Mouse (Mus musculus) hindbrain, embryonic 10.5 days (tissue): ENCODE results near the gene Cul4a. TPM values are rescaled to one million over a fixed set of nuclear protein-coding genes. Genes with fewer than 3 reads are reported as not detected.
"Not testable (repeated sequence)": the region's sequence is repeated elsewhere in the genome, so short reads cannot be mapped to it uniquely, and the experiment has no call there.

Experiments used
- DNase-seq: peaks from one replicate; pipeline ENCODE4 v3.0.0-alpha.2; 2017; ENCODE audit warnings: low spot score
- H3K27ac ChIP-seq: fragments of 300-500 bp; sonication (generic); 2 replicates; pipeline ENCODE4 v1.5.1; 2016; ENCODE audit warnings: mild to moderate bottlenecking, moderate library complexity
- H3K27me3 ChIP-seq: fragments of 300-500 bp; sonication (generic); 2 replicates; pipeline ENCODE4 v1.6.1; 2016; ENCODE audit warnings: mild to moderate bottlenecking; ENCODE audit not compliant: poor library complexity, insufficient read depth, severe bottlenecking
- H3K36me3 ChIP-seq: fragments of 300-500 bp; sonication (generic); 2 replicates; pipeline ENCODE4 v1.6.1; 2016; ENCODE audit warnings: mild to moderate bottlenecking, moderate library complexity
- H3K4me1 ChIP-seq: fragments of 300-500 bp; sonication (generic); replicated peaks from 2 replicates; pipeline ENCODE4 v1.6.1; 2016; ENCODE audit warnings: mild to moderate bottlenecking
- H3K4me3 ChIP-seq: fragments of 300-500 bp; sonication (generic); 2 replicates; pipeline ENCODE4 v1.5.1; 2016; ENCODE audit warnings: mild to moderate bottlenecking, moderate library complexity
- H3K9me3 ChIP-seq: fragments of 300-500 bp; sonication (generic); 2 replicates; pipeline ENCODE4 v1.6.1; 2016; ENCODE audit warnings: mild to moderate bottlenecking, moderate library complexity
- WGBS: fragments of 180-500 bp; shearing (Covaris S2); methylation state at CpG from one replicate; pipeline ENCODE4 v1.1.7; 2016; 5-methylcytosine and 5-hydroxymethylcytosine counted together
- polyA plus RNA-seq: library from polyadenylated mRNA; unstranded; fragments of >200 nt; fragmentation: Nextera tagmentation; extraction: Ambion mirVana; gene quantifications from 2 replicates; pipeline ENCODE4 v1.2.1, GENCODE M21; 2016

Cul4a gene
- polyA plus RNA-seq, result 72.8 and 83.9 TPM in 2 replicates

DNA sequence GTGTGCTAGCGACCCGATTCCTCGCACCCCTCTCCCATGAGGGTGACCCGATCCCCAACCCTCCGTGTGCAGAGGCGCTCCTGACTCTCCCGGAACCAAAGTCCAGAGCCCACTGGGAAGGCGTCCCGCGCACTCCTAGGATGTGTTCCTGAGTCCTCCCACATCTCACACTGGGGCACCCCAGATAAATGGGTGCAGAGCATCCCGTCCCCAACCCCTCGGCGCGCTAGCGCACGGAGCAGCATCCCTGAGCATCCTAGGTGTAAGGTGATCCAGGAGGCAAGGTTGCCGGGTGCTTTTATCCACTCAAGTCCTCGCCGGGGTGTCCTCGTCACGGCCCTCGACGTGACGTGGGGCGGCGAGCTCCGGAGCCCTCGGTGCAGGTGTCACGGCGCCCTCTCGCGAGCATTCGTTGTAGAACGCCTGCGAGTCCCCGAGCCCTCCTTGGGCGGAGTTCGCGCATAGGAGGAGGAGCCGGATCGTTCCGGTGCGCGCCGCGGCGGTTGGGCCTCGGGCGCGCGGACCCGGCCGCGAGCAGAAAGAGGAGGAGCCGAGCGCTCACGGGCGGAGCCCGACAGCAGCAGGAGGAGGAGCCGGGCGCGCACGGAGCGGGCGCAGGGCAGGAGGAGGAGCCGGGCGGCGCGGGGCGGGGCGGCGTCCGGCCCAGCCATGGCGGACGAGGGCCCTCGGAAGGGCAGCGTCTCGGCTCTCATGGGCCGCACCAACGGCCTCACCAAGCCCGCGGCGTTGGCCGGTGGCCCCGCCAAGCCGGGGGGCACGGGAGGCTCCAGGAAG is at the start of gene Cul4a, which contains the start of gene Pcid2:
Cul4a (plus strand) TSS at position 535 of the 795 bp plus-strand sequence.
Pcid2 (minus strand) TSS at position 373 of the 795 bp plus-strand sequence.
- H3K4me3 ChIP-seq, result peak within 1 kb of the TSS; percentile 70
- peak; percentile 98 for DNase-seq
- H3K36me3 ChIP-seq, result peaks cover 24% of the 10 kb centered on the region
- H3K27ac ChIP-seq, result peak within 1 kb of the TSS; percentile 95
- H3K27me3 ChIP-seq, result no peaks in the 10 kb centered on the region
- H3K4me1 ChIP-seq, result peaks cover 31% of the 10 kb centered on the region
- under 1% methylated on average over 87 of the region's 87 CpGs for WGBS
- no peaks in the 10 kb centered on the region for H3K9me3 ChIP-seq

DNA sequence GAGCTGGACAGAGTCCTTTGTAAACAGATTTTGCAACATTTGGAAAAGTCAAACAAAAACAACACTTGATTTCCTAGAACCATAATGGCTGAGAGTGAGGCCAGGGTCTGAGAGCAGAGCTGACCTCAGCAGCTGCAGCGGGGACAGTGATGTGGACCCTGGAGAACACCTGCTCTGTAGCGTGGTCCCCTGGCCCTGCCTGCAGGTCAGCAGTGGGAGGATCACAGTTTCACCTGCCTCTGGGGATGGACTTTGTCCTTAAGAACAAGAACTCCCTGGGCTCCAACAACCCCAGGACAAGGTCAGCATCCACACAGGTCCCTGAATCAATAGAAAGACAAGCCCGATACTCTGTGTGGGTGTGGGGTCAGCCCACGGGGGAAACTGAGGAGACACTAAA is 48.1 kb upstream of the Cul4a start:
- no peak for DNase-seq
- Histone ChIP-seq H3K4me1 (no peaks in the 10 kb centered on the region), H3K27me3 (0 out of 2 replicates have a peak, but pooled peaks cover 4% of the 10 kb centered on the region), H3K4me3 (no peak overlapping the region), H3K27ac (no peak overlapping the region), H3K9me3 (no peaks in the 10 kb centered on the region), H3K36me3 (no peaks in the 10 kb centered on the region)
- WGBS, result 84% methylated on average over 4 of the region's 4 CpGs

DNA sequence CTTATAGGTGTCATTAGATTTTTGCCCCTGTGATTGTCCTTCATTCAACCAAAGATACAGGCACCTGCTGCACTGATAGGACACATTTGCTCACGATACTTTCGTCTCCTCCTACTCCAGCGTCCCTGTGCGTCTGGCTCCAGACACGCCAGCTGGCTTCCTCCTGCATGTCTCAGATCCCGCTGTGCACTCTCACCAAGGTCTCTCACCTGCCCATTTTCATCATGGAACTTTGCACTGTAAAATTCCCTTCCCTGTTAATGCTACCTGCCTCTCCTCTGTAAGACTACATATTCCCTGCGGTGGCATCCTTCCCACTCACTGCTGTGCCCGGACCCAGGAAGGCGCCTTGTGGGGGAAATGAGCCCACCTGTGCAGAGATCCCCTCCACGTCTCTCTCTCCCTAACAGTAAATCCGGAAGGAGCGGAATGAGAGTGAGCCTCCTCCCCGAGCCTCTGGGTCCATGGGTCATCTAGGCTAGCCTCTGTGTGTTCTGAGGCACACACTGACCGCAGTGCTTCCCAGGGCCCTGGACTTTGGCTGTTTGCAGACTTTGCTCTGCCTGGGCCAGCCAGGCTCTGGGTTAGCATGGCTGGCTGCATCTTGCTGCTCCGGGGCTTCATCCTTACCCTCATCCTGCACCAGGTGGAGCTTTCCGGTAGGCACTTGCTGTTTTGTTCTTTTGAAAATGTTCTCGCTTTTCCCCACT is 44.8 kb upstream of the Cul4a start, which contains the start of gene Proz:
Proz (plus strand) TSS at position 474 of the 710 bp plus-strand sequence.
- no peaks in the 10 kb centered on the region for H3K36me3 ChIP-seq
- no peaks in the 10 kb centered on the region for H3K4me1 ChIP-seq
- WGBS, result 81% methylated on average over 17 of the region's 17 CpGs
- DNase-seq, result no peak
- H3K4me3 ChIP-seq, result no peak within 1 kb of the TSS
- no peaks in the 10 kb centered on the region for H3K27me3 ChIP-seq
- no peaks in the 10 kb centered on the region for H3K9me3 ChIP-seq
- H3K27ac ChIP-seq, result no peak within 1 kb of the TSS

DNA sequence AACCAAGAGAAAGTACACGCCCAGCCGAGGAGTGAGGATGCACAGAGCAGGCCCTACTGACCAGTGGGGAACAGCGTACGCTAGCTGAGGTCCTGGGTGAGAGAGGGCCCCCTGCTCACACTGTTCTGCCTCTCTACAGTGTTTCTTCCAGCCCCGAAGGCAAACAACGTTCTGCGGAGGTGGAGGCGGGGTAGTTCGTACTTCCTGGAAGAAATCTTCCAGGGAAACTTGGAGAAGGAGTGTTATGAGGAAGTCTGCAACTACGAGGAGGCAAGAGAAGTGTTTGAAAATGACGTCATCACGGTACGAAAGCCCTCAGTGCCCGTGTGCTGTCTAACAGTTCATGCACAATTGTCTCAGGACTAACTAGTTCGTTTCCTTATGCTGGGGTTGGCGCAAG is 42.3 kb upstream of the Cul4a start:
- no peak overlapping the region for H3K4me3 ChIP-seq
- H3K36me3 ChIP-seq, result no peaks in the 10 kb centered on the region
- H3K27ac ChIP-seq, result no peak overlapping the region
- H3K4me1 ChIP-seq, result no peaks in the 10 kb centered on the region
- H3K27me3 ChIP-seq, result no peaks in the 10 kb centered on the region
- WGBS, result 82% methylated on average over 16 of the region's 16 CpGs
- DNase-seq, result no peak
- no peaks in the 10 kb centered on the region for H3K9me3 ChIP-seq

DNA sequence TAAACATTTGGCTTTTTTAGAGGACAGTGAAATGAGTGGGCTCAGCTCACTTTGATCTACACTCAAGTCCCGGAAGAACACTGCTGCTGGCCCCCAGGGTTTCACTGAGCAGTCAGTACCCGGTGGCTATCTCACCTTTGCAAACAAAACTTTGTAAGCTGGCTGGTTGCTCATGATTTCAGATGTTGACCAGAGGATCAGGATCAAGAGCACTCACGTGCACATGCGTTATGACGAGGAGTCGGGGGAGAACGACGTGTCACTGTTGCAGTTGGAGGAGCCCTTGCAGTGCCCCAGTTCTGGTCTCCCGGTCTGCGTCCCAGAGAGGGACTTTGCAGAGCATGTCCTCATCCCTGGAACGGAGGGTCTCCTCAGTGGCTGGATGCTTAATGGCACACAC is 32.2 kb upstream of the Cul4a start:
- no peak overlapping the region for H3K4me3 ChIP-seq
- peaks cover 59% of the 10 kb centered on the region for H3K36me3 ChIP-seq
- H3K27me3 ChIP-seq, result no peaks in the 10 kb centered on the region
- no peak for DNase-seq
- H3K4me1 ChIP-seq, result no peaks in the 10 kb centered on the region
- no peaks in the 10 kb centered on the region for H3K9me3 ChIP-seq
- H3K27ac ChIP-seq, result no peak overlapping the region
- WGBS, result 96% methylated on average over 11 of the region's 11 CpGs

DNA sequence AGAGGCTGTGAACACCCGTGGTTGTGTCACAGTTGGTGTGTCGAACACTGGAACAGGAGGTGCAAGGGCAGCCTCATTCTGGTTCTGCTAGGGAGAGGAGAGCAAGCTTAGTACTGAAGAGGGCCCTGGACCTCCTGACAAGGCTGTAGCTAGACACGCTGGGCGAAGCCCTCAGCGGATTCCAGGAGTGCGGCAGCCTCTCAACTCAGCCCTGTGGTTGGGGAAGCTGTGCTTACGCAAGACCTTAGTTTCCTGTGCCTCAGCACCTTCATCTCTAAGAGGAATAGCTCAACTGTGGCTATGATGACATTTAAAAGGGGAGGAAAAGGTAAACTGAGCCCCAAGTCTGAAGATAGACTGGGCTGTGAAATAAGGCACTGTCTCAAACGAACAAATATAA is 30.4 kb upstream of the Cul4a start:
- no peaks in the 10 kb centered on the region for H3K9me3 ChIP-seq
- peaks cover 76% of the 10 kb centered on the region for H3K36me3 ChIP-seq
- no peaks in the 10 kb centered on the region for H3K4me1 ChIP-seq
- 93% methylated on average over 8 of the region's 8 CpGs for WGBS
- DNase-seq, result no peak
- no peak overlapping the region for H3K4me3 ChIP-seq
- no peaks in the 10 kb centered on the region for H3K27me3 ChIP-seq
- no peak overlapping the region for H3K27ac ChIP-seq

DNA sequence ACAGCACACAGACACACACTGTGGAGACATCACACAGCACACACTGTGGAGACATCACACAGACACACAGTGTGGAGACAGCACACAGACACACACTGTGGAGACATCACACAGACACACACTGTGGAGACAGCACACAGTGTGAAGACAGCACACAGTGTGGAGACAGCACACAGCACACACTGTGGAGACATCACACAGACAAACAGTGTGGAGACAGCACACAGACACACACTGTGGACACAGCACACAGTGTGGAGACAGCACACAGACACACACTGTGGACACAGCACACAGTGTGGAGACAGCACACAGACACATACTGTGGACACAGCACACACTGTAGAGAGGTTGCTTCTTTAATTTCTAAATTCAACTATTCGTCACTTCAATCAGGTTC is 29.8 kb upstream of the Cul4a start:
- not testable (repeated sequence) for H3K9me3 ChIP-seq, H3K27ac ChIP-seq, DNase-seq, H3K4me1 ChIP-seq, H3K4me3 ChIP-seq, H3K27me3 ChIP-seq
- WGBS, result 94% methylated on average over 1 of the region's 1 CpGs
- peaks cover 82% of the 10 kb centered on the region for H3K36me3 ChIP-seq

DNA sequence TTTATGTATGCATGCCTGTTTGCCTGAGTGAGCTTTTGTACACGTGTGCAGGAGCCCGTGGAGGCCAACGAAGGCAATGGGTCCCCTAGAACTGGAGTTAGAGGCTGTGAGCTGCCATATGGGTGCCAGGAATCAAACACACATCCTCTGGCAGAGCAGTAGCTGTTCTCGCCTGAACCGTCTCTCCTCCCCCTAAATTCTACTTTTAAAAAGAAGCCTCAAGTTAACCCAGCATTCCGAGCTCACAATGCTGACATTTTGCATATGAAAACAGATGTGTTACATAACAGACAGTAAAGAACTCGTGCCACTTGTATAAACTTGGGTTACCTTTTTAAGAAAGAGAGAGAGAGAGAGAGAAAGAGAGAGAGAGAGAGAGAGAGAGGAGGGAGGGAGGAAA is 27.9 kb upstream of the Cul4a start:
- DNase-seq, result no peak
- Histone ChIP-seq H3K36me3 (peaks cover 100% of the 10 kb centered on the region), H3K4me1 (no peaks in the 10 kb centered on the region), H3K9me3 (no peaks in the 10 kb centered on the region), H3K27ac (no peak overlapping the region), H3K27me3 (no peaks in the 10 kb centered on the region), H3K4me3 (no peak overlapping the region)
- 88% methylated on average over 7 of the region's 7 CpGs for WGBS

DNA sequence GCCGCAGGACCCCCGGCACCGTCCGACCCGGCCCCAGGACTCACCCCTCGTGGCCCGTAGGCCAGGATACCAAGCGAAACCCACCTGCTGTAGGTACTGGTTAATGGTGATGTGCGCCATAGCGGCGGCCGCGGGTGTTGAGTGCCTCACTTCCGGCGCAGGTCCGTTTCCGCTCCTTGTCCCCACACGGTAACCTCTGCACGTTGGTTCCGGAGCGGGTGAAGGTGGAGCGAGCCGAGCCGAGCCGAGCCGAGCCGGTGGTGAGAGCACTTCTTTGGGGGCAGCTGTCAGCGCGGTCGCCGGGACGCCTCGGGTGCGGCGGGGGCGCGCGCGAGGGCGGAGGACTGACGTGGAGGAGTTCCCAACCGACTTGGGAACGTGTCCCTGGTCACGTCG is 732 bp upstream of the Cul4a start:
- peaks cover 31% of the 10 kb centered on the region for H3K4me1 ChIP-seq
- H3K36me3 ChIP-seq, result peaks cover 30% of the 10 kb centered on the region
- H3K9me3 ChIP-seq, result no peaks in the 10 kb centered on the region
- no peaks in the 10 kb centered on the region for H3K27me3 ChIP-seq
- H3K27ac ChIP-seq, result peak overlapping the region; percentile 95
- H3K4me3 ChIP-seq, result peak overlapping the region; percentile 70
- DNase-seq, result peak; percentile 91
- under 1% methylated on average over 45 of the region's 45 CpGs for WGBS

DNA sequence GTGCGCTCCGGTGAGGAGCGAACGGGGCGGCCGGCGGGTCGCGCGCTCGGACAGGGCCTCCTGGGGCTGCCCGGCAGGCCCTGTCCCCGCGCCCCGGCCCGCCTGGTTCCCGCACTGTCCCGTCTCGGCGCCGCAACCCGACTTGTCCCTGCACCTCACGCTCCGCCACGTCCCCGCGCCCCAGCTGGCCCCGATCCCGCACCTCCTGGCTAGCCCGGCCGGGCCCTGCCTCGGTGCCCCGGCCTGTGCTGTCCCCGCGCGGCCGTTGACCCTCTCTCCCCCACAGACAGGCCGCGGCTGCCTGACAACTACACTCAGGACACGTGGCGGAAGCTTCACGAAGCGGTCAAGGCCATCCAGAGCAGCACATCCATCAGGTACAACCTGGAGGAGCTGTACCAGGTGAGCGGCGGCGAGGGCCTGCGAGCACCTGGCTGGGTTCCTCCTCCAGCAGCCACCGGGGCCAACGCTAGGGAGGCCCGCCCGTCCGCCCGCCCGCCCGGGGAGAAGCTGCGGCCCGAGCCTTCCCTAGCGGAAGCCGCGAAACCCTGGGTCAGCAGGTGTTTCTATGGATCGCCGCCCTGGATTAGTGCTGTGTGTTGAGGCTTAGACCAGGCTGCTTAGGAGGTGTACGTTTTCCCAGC is 609 bp downstream of the Cul4a start:
- DNase-seq, result no peak
- peaks cover 21% of the 10 kb centered on the region for H3K36me3 ChIP-seq
- under 1% methylated on average over 63 of the region's 63 CpGs for WGBS
- peaks cover 33% of the 10 kb centered on the region for H3K4me1 ChIP-seq
- peak overlapping the region; percentile 95 for H3K27ac ChIP-seq
- H3K4me3 ChIP-seq, result peak overlapping the region; percentile 70
- H3K27me3 ChIP-seq, result no peaks in the 10 kb centered on the region
- no peaks in the 10 kb centered on the region for H3K9me3 ChIP-seq

DNA sequence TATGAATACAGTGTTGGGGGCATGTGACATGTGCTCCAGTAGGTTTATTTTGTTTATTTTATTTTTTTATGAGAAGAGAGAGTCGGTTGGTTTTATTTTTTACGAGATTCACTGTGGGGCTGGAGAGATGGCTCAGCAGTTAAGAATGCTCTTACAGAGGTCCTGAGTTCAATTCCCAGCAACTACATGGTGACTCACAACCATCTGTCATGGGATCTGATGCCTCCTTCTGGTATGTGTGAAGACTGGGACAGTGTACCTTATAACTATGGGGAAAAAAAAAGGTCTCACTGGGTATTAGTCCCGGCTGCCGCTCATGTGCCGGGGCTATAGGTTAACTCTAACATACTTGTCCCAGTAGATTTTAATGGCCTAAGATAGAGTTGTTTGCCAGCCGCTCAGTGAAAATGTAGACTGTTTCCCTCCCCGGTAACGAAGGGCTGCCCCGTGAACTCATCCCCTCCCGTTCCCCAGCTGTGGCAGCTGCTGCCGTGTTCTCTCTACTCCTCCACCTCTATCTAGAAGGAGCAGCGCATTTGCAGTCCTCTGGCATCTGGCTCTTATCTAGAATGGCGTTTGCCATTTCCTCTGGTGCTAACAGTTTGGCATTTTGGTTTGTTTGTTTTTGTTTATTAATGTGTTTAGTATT is 2.7 kb downstream of the Cul4a start:
- 93% methylated on average over 13 of the region's 13 CpGs for WGBS
- no peaks in the 10 kb centered on the region for H3K27me3 ChIP-seq

DNA sequence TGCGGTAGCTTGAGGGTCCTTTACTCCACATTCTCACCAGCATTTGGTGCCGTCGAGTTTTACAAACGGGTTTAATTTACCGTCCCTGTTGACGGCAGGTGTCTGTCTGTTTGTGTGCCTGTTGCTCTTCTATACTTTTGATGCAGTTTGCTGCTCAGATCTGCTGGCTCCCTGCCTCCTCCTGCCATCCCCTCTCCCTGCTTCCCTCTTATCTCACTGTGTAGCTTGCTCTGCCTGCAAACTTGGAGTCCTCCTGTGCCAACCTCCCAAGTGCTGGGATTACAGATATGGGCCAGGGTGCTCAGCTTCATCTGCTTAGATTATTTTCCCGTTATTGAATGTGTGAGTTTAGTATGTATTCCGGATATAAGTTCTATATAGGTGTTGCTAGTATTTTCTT is 3.5 kb downstream of the Cul4a start:
- DNase-seq, result no peak
- Histone ChIP-seq H3K27me3 (no peaks in the 10 kb centered on the region), H3K36me3 (peaks cover 23% of the 10 kb centered on the region), H3K9me3 (no peaks in the 10 kb centered on the region), H3K27ac (no peak overlapping the region), H3K4me1 (peaks cover 25% of the 10 kb centered on the region), H3K4me3 (no peak overlapping the region)
- WGBS, result 91% methylated on average over 8 of the region's 8 CpGs

More for the DNA sequence above, 2.7 kb downstream of the Cul4a start:
- peaks cover 15% of the 10 kb centered on the region for H3K36me3 ChIP-seq
- H3K9me3 ChIP-seq, result no peaks in the 10 kb centered on the region
- no peak for DNase-seq
- H3K27ac ChIP-seq, result no peak overlapping the region
- H3K4me1 ChIP-seq, result peaks cover 33% of the 10 kb centered on the region
- no peak overlapping the region for H3K4me3 ChIP-seq
